Mouse (Mus musculus) T-cell, adult 66 days (primary cell): ENCODE results near the gene Stpg2. TPM values are rescaled to one million over a fixed set of nuclear protein-coding genes. Genes with fewer than 3 reads are reported as not detected.

ENCODE experiments used
- total RNA-seq, 2 experiments: library from RNA; stranded (reverse); gene quantifications; 3 replicates in 1 of 2; 4 replicates in 1 of 2; pipeline ENCODE4 v1.2.4; 2023

The Stpg2 gene
- under 1 TPM; 0.44 to 0.70 TPM for total RNA-seq

DNA sequence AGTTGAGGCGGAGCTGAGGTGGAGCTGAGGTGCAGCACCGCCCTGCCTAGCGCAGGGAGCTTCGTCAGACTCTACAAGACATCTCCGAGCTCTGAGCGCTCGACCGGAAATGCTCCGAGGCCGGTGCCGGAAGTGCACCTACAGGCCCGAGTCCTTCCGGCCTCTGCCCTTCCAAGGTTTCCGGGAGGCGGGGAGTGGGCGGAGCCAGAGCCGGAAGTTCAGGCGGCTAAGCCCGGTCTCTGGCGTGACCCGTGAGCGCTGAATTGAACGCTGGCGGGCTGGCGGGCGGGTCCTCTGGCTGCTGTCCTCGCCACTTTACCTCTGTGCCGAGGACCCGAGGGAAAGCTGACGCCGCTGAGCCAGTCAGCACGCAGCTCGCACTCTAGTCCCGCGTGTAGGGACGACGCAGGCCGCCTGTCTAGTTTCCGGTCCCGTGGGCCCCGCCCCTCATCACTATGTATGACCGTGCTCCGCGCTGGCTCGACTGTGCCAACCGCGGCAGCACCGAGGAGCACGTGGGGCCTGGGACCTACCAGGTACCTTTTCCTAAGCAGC is at the start of gene Stpg2:
Stpg2 (plus strand) TSS at position 251 of the 555 bp plus-strand sequence.

Other genes with a start within 250 kb of the Stpg2 start
- gene Rap1gds1, start 130.5 kb upstream of the Stpg2 start, total RNA-seq = 10 to 100 TPM; 89.9 to 93.8 TPM